Mouse (Mus musculus): Measurements from ENCODE around the gene Etv6. TPM values are rescaled to one million over a fixed set of nuclear protein-coding genes. Genes with fewer than 3 reads are reported as not detected.
A peak's percentile ranks its signal among the peaks of the same experiment; 100 is the strongest.

The Etv6 gene
- total RNA-seq, 2 experiments from 2014 or later: 15.5 to 21.9 TPM

DNA sequence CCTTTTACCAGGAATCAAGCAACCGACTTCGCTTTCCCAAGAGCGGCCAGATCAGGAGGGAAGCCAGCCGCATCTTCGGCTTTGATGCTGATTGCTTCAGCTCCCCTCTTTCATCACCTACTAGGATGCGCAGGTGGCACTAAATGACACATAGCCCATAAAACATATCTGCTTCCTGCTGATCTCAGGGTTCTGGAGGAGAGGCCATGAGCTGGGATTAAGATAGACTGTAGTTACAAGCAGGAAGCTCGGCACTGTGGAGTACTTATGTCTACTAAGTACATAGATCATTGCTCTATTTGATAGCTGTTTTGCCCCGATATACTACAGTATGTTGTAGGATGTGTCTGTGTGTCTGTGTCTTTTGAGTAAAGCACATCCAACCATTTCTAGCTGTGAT lies 68.0 kb downstream of the Etv6 start:
- intact Hi-C loops (cut with DNase I): loop anchor here (5.0 kb wide), 1 partner anchor 79 kb away; no protein-coding TSS in a partner anchor
- no peak for DNase-seq

DNA sequence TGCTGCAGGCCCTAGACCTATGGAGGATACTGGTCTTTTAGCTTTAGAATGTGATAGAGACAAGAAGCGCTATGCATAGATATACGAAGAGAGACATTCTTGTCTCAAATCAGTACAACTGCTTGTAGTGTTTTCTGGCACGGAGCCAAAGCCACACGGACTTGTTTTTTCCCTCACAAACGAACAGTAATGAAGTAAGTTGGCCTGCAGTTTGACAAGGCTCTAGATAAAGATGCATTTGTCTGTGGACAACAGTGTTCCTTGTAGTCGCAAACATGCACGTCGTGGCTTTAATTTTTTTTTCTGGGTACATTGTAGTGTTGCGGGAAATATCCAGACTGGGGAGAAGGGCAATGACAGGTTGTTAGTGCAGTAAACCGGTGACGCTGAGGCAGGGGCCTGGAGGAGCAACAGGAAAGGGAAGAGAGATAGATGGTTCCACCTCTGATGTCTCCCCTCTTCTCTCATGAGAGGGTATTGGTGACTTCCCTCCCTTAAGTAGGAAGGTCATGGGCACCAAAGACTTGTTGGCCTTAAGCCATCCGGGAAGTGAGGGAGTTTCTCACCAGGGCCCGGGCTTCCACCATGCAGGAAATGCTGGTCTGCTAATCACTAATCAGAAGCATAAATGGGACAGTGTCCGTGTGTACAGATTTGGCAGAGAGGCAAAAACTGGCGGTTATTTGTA lies 70.2 kb downstream of the Etv6 start:
- intact Hi-C loops (cut with DNase I): no loop called here

DNA sequence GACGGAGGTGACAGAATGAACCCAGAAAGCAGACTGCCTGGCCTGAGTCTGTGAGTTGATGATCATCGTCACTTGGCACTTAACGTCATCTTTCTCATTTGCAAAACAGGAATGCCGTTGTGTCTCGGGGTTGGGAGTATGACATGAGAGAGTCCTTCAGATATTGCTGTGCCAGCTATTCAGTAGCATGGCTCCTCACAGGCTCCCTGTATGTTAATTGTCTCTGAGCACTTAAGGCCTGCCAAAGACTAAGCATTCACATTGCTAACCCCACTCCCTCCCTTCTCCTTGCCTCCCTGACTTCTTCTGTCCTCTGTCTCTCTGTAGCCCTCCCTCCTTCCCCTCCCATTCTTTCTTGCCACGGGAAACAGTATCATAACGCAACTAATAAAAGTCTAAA lies 72.2 kb downstream of the Etv6 start:
- intact Hi-C loops (cut with DNase I): no loop called here

More for the DNA sequence above, 70.2 kb downstream of the Etv6 start:
- peak; percentile 44 to 58 for DNase-seq

DNA sequence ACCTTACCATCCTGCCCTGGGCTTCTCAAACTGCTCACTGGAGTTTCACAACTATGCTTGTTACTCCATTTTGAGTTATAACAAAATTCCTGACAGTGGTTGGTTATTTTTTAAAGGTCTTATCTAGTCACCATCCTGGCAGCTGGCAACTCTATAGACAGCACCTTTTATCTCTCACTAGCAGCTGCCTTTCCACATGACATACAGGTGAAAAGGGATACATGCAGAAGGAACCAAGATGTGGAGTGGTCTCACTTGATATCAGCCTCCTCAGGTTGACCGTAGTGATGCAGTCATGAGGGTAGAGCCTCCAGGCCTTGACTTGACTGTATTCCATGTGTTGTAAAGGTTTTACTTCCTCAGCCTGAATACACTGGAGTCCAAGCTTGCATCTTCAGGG lies 74.2 kb downstream of the Etv6 start:
- intact Hi-C loops (cut with DNase I): no loop called here
- no peak for DNase-seq

More for the DNA sequence above, 72.2 kb downstream of the Etv6 start:
- DNase-seq: no peak

DNA sequence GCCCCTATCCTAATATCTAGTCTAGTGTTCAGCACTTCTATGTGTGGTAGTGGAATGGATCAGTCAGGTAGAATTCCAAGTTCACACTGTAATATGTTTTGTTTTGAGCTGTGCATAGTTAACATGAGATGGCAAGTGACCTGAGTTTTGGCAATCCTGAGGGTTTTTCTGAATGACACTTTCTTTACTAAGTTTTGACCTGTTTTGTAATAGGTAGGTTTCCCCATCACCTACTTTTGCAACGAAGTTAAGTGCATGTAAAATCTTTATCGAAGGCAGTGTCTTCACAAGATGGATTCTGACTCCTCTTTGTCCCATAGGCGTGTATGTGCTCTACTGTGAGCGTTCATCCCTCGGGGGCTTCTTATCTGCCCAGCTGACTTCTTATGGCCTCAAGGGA lies 74.7 kb downstream of the Etv6 start:
- intact Hi-C loops (cut with DNase I): no loop called here
- DNase-seq: no peak

DNA sequence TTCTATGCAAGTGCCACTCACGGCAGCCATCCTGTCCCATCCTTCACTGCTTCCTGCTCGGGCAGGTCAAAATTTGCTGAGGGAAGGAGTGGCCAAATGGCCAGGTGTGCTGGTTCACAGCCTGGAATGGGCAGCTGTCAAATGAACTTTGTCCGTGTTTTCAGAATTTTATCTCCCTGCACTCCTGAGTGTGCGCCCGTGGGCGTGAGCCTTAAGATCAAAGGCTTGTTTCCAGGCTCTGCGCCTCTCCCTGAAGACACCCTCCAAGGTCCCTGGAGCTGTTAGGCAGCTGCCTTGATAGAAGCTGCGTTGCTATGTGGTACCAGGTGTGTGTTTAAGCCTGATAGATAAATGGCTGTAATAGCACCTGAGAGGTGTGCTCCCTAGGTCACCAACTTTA lies 76.1 kb downstream of the Etv6 start:
- DNase-seq: no peak
- intact Hi-C loops (cut with DNase I): no loop called here

DNA sequence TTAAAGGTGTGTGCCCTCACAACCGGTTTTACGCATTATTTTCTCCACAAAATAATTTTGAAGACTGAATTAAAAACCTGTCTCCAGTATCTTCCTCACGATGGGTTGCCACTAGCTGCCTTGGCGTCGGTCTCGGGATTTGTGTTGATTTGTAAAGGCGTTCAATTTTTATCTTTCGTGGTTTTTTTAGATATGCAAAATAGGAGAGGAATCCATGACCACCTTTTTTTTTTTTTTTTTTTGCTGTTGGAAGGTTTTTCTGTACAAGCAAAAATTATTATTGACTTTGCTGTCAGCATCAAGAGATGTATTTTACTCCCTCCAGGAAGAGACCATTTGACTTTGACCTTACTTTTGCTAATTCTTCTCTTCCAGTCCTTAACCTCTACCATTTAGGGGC lies 77.3 kb downstream of the Etv6 start:
- no peak for DNase-seq
- intact Hi-C loops (cut with DNase I): no loop called here

DNA sequence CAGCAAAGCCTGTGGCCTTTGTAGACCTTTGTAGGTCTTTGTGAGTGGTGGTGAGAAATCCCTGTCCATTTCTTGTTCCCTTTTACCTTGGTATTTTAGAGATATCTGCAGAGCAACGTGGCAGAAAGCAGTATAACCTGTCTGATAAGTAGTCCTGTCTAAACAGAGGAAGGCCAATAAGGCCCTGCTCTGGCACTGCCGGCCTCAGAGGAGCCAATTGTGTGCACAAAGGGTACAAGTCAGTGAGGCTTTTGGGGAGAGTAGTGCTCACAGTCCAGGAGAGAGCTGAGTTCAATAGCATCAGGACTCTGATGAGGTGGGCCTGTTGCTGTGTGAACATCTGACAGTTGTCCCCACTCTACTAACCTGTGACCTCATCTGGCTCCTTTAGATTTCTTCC lies 77.7 kb downstream of the Etv6 start:
- intact Hi-C loops (cut with DNase I): no loop called here

DNA sequence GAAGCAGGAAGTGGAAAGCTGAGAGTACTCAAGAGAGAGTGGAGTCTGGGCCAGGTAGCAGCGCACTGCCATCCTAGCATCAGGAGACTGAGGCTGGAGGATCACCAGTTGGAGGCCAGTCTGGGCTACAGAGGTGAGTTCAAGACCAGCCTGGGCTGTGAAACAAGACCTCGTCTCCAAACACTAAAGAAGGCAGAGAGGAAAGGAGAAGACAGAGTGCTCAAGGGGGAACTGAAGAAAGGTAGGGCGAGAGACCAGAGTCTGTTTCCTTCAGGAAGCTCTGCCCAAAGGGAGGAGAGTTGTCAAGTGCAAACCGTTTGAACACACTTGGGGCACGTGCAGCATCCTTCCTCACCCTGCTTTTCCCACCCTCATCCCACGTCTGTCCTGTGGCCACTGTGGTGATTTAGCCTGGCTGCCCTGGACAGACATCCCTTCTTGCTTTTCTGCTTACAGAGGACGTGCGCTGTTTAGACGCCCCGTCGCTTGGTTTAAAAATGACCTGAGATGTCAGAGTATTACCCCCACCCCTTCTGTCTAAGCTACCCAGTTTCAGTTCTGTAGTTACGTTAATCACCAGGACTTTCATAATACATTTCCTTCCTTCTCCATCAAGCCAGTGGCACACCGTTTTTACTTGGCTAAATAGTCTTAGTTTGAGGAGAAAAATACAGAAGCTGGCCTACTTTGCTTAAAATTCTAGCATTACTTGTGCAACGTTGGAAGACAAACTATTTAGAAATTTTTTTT lies 79.9 kb downstream of the Etv6 start:
- DNase-seq: no peak
- intact Hi-C loops (cut with DNase I): no loop called here

More for the DNA sequence above, 77.7 kb downstream of the Etv6 start:
- DNase-seq: no peak

DNA sequence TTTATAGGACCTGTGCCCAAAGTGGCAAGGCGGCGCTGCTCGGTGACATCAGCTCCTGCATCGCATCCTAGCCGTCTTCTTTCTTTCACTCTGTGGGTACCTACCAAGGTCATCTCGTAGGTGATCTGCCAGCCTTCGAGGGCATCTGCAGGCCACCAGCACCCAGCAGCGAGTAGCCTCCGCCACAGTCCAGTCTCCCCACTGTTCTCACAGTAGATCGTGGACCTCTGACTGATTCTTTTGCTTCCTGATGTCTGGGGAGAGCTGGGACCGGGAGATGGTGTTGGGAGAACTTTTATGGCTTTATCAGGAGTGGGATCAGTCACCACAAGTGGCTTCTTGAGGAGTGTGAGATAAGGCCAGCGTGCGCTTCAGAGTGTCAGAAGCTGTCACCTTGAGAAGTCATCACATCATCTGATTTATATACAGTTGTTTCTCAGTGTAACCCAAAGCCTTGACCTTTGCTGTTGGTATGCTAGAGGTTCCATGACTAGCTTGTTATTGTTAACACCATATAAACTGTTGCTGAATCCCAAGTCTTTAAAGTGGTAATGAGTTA lies 82.0 kb downstream of the Etv6 start:
- DNase-seq: no peak
- intact Hi-C loops (cut with DNase I): no loop called here

DNA sequence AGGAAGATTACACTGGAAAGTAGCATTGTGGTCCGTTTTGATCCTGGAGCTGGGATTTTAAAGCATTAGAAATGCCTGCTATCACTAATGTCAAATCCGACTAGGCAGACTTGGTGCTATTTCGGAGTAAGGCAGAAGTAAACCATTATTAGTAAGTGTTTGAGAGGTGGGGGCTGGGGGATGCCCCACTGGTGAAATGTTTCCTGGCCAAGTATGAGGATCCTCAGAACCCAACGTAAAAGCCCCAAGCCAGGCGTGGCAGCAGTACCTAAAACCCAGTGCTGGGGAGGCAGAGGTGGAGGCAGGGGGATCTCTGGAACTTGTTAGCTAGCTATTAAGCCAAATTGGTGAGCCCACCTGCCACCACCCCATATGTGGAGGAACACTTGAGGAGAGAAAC lies 83.0 kb downstream of the Etv6 start:
- intact Hi-C loops (cut with DNase I): no loop called here

DNA sequence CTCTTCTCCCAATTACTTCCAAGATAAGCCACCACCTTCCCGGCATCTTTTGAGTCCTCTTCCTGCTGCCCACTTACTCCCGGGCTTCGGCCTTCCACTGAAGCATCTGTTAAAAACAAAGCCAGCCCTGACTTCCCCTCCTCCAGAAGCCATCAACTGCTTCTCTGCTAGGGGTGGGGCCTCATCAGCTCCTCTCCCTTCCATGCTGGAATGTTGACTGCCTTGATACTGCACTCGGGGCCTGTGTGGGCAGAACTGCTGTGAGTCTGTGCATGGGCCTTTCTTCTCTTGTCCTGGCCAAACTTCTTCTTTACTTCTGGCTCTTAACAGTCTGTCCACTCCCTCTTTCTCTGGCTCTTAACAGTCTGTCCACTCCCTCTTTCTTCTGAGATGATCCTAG lies 83.6 kb downstream of the Etv6 start:
- peak in 1 of 2 experiments; percentile 33 for DNase-seq

More for the DNA sequence above, 83.0 kb downstream of the Etv6 start:
- no peak for DNase-seq

DNA sequence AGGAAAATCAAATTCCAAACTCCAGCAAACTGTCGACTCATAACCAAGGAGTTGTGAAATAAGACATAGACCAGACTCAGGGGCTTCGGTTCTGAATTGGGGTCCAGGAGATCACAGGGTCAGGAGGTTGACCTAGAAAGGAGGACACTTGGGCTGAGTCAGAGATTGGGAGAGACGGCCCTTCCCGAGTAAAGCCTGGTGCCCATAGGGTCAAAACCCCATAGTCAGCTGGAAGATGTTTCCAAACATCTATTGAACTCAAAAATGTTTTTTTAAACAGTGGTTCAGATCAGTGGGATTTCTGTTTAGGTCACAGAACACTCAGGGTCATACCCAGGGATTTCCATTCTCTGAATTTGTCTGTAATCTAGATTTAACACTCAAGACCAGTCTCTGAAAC lies 84.7 kb downstream of the Etv6 start:
- intact Hi-C loops (cut with DNase I): no loop called here
- no peak for DNase-seq

More for the DNA sequence above, 83.6 kb downstream of the Etv6 start:
- intact Hi-C loops (cut with DNase I): no loop called here

DNA sequence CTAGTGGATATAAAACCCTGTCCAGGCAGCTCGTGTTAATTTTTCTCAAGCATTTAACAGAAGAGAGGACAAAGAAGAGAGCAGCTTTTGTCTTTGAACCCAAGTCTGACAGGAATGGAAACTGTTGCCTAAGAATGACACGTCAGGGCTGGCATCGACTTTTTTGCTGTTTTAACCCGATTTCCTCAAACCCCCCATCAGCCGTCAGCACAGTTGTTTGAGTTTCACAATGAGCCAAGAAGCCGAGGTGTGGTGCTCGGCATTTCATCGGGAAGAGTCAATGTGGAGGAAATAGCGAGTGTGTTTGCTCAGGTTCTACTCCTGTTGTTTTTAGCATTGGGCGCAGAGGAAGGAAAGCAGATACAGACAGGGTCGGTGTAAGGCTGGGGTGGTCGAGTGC lies 85.2 kb downstream of the Etv6 start:
- intact Hi-C loops (cut with DNase I): no loop called here
- DNase-seq: peak; percentile 40 to 47

DNA sequence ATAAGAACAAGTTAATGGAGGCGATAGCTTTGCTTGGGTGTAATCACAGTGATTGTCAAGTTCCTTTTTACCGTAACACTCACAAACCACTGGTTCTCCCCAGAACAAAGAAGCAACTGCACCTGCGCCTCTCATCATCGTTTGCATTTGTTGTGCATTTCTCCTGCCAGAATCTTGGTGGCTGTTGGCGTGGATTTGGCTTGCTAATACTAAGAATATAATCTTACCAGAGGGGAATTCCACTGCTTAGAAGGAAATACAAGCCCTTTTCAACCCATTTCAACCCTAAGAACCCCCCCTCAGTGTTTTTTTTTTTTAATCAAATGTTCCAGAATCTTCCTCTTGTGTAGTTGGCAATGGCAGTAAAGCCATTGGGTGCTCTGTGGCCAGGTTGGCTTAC lies 87.4 kb downstream of the Etv6 start:
- DNase-seq: no peak
- intact Hi-C loops (cut with DNase I): no loop called here

DNA sequence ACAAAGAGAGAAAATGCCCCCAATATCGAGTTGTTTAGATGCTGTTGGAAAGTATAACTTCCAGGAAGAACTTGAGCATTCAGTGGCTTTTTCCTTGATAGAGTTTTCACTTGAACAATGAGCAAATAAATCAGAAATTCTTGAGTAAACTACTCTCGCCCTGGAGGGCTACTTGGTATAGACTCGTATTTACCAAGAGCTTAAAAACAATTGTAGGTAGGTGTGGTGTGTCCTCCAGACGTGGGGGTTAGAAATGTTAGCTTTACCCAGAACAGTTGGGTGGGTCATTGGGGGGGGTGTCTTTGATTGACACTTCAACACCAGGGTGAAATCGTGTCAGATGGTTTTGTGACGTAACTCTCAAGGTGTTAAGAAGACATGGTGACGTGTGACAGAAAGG lies 88.0 kb downstream of the Etv6 start:
- intact Hi-C loops (cut with DNase I): no loop called here
- no peak for DNase-seq

DNA sequence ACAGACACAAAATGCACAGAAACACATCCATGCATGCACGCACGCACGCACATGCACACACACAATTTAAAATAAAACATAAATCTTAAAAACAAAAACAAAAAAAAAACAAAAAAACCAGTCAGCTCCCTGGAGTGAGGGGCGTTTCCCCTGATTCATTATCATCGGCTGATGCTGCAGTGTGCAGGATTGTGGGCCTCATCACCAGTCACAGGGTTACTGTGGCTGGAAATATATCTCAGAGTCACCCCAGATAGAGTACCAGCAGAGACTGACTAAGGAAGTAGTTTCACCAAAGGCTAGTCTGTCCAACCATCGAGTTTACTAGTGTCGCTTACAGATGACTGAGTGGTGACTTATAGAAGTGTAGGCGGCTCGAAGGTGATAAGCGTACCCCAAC lies 88.8 kb downstream of the Etv6 start:
- intact Hi-C loops (cut with DNase I): no loop called here
- DNase-seq: no peak

DNA sequence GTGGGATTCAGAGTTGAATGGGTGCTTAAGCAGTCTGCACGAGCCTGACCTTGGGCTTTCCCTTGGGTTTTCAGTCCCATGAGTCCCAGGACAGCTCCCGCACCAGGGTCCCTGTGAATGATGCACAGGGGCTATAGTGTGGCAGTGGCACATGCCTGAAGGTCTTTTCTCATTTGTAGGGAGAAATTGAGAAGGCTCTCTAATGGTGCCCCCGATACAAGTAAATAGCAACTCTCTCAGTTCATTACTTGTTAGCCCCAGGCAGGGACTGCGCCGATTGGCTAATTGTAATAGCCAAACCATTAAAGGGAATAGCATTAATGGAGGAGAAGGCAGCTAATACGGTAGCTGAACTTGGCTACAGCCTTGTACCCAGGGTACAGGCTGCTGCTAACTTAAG lies 92.5 kb downstream of the Etv6 start:
- DNase-seq: no peak
- intact Hi-C loops (cut with DNase I): no loop called here

DNA sequence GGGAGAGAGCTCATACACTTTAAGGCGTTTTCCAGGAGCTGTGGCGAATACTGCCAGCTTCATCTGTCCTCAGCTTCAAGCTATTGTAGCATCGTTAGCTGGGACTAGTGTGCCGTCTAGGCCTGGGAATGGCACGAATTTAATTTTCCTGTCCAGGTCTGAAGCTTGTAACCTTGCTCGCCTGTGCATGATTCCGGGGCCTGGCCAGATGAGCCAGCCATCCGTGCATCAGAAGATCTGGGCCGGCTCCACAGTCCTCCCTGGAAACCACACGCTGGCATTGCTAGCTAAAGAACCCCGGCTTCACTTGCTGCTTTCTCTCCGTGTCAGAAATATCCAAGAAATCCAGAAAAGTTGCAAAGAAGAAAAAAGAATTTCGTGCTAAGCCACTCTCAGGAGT lies 93.1 kb downstream of the Etv6 start:
- intact Hi-C loops (cut with DNase I): no loop called here
- DNase-seq: no peak

DNA sequence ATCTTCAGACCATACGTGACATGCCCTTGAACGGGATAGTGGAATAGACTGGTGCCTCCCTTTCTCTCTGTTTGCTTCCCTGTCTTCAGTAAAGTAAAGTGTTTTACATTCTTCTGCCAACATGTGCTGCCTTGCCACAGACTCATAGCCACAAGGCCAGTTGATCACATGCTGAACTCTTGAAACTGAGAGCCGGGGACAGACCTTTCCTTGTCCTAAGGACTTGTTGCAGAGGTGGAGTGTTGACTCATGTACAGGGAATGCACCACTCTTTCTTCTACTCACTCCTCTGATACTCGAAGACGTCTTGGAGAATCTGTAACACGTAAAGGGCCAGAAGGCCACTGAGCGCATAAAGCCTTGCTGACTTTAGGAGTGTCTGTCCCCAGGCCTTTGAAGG lies 94.3 kb downstream of the Etv6 start:
- DNase-seq: no peak
- intact Hi-C loops (cut with DNase I): no loop called here

DNA sequence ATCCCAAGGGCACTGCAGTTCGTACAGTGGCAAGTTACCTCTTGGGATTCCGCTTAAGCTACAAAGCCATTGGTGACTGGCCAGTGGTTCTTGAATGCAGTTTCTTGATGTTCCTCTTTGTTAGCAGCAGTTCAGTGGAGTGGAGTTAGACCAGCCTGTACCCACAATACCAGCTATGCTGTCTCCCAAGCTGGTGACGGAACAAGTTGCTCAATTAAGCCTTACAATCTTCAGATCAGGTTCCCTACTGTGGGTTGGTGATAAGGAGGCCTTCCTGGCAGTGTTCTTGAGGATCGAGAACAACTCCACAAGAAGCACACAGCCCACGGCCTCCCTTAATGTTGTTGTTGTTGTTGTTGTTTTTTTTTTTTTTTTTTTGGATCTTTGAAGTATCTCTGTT lies 95.3 kb downstream of the Etv6 start:
- intact Hi-C loops (cut with DNase I): no loop called here

DNA sequence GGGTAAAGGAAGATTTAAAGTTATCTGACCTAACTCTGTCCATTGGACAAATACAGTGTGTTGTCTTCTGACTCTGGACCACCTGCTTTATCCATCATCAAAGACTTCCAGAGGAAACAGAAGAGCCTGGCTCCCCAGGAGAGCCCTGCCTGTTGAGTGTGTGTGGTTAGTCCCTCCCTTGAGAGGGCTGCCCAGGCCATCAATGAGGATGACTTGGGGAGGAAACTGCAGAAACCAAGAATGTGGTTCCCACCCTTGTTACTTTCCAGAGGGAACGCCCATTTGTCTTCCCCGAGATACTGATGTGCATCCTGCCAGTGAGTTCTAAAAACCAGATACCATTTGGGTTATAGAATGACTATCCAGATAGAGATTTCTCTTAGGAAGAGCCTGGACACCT lies 96.1 kb downstream of the Etv6 start:
- intact Hi-C loops (cut with DNase I): no loop called here
- DNase-seq: no peak

More for the DNA sequence above, 95.3 kb downstream of the Etv6 start:
- DNase-seq: no peak

Measured in heart, postnatal 10 days (tissue).